Mouse (Mus musculus): ENCODE measurements around the gene 4930404H24Rik. TPM values are rescaled to one million over a fixed set of nuclear protein-coding genes. Genes with fewer than 3 reads are reported as not detected.

Gene 4930404H24Rik
- polyA plus RNA-seq, 2 experiments: not detected

DNA sequence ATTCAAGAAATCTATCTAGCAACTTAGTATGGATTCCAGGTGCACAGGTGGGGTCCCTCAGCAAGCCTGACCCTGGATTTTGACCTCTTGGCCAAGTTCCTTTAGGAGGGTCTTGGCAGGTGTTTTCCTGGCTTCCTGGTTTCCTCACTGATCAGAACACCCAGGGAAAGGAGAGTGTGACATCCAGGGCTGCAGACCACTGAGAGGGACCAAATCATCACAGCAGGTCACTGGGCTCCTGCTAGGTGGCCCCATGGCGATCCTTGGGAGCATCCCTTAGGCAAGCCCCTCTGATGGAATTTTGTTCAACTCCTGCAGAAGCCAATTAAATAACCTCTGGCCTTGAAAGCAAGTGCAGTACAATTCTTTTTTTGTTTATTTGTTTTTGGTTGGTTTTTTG is 2.5 kb upstream of the 4930404H24Rik start:
- Histone ChIP-seq H3K36me3 (replicated peaks; ENCODE audit: control insufficient read depth, insufficient read depth, low read depth) (no peaks in the 10 kb centered on the region), H3K27ac (peak overlapping the region; percentile 67), H3K9ac (replicated peaks) (peak overlapping the region; percentile 46), H3K4me2 (ENCODE audit: low read depth) (peak overlapping the region; percentile 77), H3K4me3 (ENCODE audit: insufficient read depth in 1 of 2, low read depth in 2 of 2, low read length in 2 of 2) (no peak overlapping the region), H3K27me3 (ENCODE audit: control insufficient read depth, insufficient read depth, low read length) (no peaks in the 10 kb centered on the region), H3K9me3 (ENCODE audit: control insufficient read depth, low read length) (no peaks in the 10 kb centered on the region), H3K4me1 (replicated peaks; ENCODE audit: control insufficient read depth in 2 of 2, insufficient read depth in 2 of 2, low read length in 1 of 2) (peaks cover 41 to 54% of the 10 kb centered on the region in 2 experiments)
- ATAC-seq (ENCODE audit: insufficient read depth) (no peak), DNase-seq (ENCODE audit: low read depth in 3 of 3, low spot score in 3 of 3) (no peak)
- 78% methylated on average over 1 of the region's 1 CpGs for WGBS (ENCODE audit: insufficient replicate concordance)
- TF ChIP-seq CTCF (IDR thresholded peaks at IDR 0.05; ENCODE audit: low read depth): no peak
- TF ChIP-seq EP300 (IDR thresholded peaks at IDR 0.05; ENCODE audit: low read depth): no peak

DNA sequence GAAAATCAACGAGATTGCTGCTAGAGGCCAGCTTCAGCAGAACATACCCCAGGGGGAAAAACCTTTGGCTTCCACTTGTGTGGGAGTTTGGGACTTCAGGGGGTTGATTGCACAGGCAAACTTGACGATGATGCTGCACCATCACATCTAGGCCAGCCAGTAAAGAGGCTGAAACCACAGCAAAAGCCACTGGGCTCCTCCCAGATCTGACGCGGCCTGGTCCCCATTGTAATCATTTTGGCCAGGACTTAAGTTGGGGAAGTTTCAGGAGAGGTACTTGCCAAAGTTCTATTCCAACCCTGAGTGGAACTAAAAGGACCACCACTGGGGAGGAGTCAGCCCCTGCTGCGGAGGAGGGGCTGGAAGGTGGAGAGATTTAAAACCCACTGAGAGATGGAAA is 1.6 kb upstream of the 4930404H24Rik start:
- Histone ChIP-seq H3K4me1 (replicated peaks; ENCODE audit: control insufficient read depth in 2 of 2, insufficient read depth in 2 of 2, low read length in 1 of 2) (peaks cover 48 to 63% of the 10 kb centered on the region in 2 experiments), H3K36me3 (replicated peaks; ENCODE audit: control insufficient read depth, insufficient read depth, low read depth) (no peaks in the 10 kb centered on the region), H3K4me3 (ENCODE audit: insufficient read depth in 1 of 2, low read depth in 2 of 2, low read length in 2 of 2) (peak overlapping the region; percentile 30 to 64; a peak in 3 of 4 replicates), H3K9ac (replicated peaks) (peak overlapping the region; percentile 78), H3K4me2 (ENCODE audit: low read depth) (peak overlapping the region; percentile 77), H3K9me3 (ENCODE audit: control insufficient read depth, low read length) (no peaks in the 10 kb centered on the region), H3K27me3 (ENCODE audit: control insufficient read depth, insufficient read depth, low read length) (no peaks in the 10 kb centered on the region), H3K27ac (peak overlapping the region; percentile 67)
- 18% methylated on average over 5 of the region's 5 CpGs for WGBS (ENCODE audit: insufficient replicate concordance)
- TF ChIP-seq CTCF (IDR thresholded peaks at IDR 0.05; ENCODE audit: low read depth): no peak
- DNase-seq (ENCODE audit: low read depth in 3 of 3, low spot score in 3 of 3) (peak in 1 of 3 experiments; percentile 44), ATAC-seq (ENCODE audit: insufficient read depth) (no peak)

DNA sequence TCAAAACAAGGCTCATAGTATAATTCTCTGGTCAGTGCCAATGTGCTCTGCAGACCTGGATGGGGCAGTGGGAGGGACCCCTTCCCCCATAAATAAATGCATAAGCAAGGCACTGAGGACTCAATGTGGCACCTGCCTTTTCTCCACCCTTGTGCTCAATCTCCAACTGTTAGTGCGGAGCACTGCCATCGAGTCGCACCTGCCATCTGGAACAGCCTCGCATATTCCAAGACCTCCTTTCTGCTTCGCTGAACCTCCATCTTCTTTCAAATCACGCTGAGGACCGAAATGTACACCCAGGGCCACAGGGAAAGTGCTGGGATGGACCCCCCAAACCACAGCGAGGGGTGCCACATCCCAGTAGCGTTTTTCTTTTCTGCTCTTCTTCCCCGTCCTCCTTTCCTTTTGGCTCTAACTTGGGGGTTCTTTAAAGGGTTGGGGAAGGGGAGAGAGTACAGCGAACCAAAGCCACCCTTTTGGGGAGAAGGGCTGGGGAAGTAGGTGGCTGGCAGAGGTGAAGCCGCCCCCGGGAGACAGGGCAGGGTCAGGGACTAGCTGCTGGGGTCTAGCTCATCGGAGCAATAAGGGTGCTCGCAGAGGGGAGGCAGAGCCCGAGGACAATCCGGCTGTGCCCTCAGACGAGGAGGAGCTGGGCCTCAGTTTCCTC is 945 bp upstream of the 4930404H24Rik start:
- H3K4me3 ChIP-seq (ENCODE audit: insufficient read depth in 1 of 2, low read depth in 2 of 2, low read length in 2 of 2): peak overlapping the region; percentile 58 to 64
- no peak for DNase-seq (ENCODE audit: low read depth in 3 of 3, low spot score in 3 of 3)
- ATAC-seq (ENCODE audit: insufficient read depth): no peak
- peak overlapping the region; percentile 77 for H3K4me2 ChIP-seq (ENCODE audit: low read depth)
- no peaks in the 10 kb centered on the region for H3K36me3 ChIP-seq (replicated peaks; ENCODE audit: control insufficient read depth, insufficient read depth, low read depth)
- no peaks in the 10 kb centered on the region for H3K9me3 ChIP-seq (ENCODE audit: control insufficient read depth, low read length)
- no peak for TF ChIP-seq EP300 (IDR thresholded peaks at IDR 0.05; ENCODE audit: low read depth)
- TF ChIP-seq CTCF (IDR thresholded peaks at IDR 0.05; ENCODE audit: low read depth): no peak
- H3K4me1 ChIP-seq (replicated peaks; ENCODE audit: control insufficient read depth in 2 of 2, insufficient read depth in 2 of 2, low read length in 1 of 2): peaks cover 55 to 70% of the 10 kb centered on the region in 2 experiments
- peak overlapping the region; percentile 67 for H3K27ac ChIP-seq
- no peaks in the 10 kb centered on the region for H3K27me3 ChIP-seq (ENCODE audit: control insufficient read depth, insufficient read depth, low read length)
- H3K9ac ChIP-seq (replicated peaks): peak overlapping the region; percentile 78
- 26% methylated on average over 18 of the region's 18 CpGs for WGBS (ENCODE audit: insufficient replicate concordance)

DNA sequence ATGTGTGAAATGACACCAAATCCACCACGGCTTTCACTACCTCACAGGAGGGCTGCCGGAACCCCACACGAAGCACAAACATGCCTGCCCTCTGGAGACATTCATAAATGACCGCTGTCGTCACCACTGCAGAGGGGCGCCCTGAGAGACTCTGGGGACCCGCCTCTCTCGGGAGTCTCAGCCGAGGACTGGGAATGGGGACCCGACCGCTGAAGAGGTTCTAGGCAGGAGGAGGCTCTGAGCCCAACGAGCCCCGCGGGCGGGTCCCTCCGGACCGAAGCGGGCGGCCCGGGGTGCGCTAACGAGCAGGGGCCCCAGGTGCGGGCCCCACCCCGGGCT is 442 bp upstream of the 4930404H24Rik start:
- DNase-seq (ENCODE audit: low read depth in 3 of 3, low spot score in 3 of 3): peak in 1 of 3 experiments; percentile 12
- Histone ChIP-seq H3K9me3 (ENCODE audit: control insufficient read depth, low read length) (no peaks in the 10 kb centered on the region), H3K9ac (replicated peaks) (peak overlapping the region; percentile 78), H3K36me3 (replicated peaks; ENCODE audit: control insufficient read depth, insufficient read depth, low read depth) (no peaks in the 10 kb centered on the region), H3K27me3 (ENCODE audit: control insufficient read depth, insufficient read depth, low read length) (no peaks in the 10 kb centered on the region), H3K4me3 (ENCODE audit: insufficient read depth in 1 of 2, low read depth in 2 of 2, low read length in 2 of 2) (peak overlapping the region; percentile 58 to 64), H3K27ac (peak overlapping the region; percentile 67), H3K4me1 (replicated peaks; ENCODE audit: control insufficient read depth in 2 of 2, insufficient read depth in 2 of 2, low read length in 1 of 2) (peaks cover 59 to 72% of the 10 kb centered on the region in 2 experiments), H3K4me2 (ENCODE audit: low read depth) (peak overlapping the region; percentile 77)
- TF ChIP-seq CTCF (IDR thresholded peaks at IDR 0.05; ENCODE audit: low read depth) (no peak), EP300 (IDR thresholded peaks at IDR 0.05; ENCODE audit: low read depth) (no peak)
- no peak; the same call in 1 of the 2 replicates for ATAC-seq (ENCODE audit: insufficient read depth)
- WGBS (ENCODE audit: insufficient replicate concordance): 1% methylated on average over 24 of the region's 24 CpGs

DNA sequence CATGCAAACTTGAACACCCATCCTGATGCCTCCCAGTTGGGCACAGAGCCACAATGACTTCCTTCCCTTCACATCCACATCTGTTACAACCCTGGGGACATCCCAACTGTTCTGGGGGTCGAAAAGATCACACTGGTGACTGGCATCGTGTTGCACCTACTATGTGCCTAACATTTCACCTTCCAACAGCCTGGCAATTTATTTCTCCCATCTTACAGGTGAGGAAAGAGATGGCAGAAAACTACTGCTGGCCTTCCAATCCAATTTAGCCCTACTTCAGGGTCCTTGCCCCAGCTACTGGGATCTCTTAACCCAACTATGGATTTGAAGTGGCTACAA is 772 bp downstream of the 4930404H24Rik start:
- TF ChIP-seq EP300 (IDR thresholded peaks at IDR 0.05; ENCODE audit: low read depth): no peak
- TF ChIP-seq CTCF (IDR thresholded peaks at IDR 0.05; ENCODE audit: low read depth): no peak
- Histone ChIP-seq H3K9me3 (ENCODE audit: control insufficient read depth, low read length) (no peaks in the 10 kb centered on the region), H3K4me2 (ENCODE audit: low read depth) (peak overlapping the region; percentile 77), H3K36me3 (replicated peaks; ENCODE audit: control insufficient read depth, insufficient read depth, low read depth) (no peaks in the 10 kb centered on the region), H3K27ac (peak overlapping the region; percentile 96), H3K4me3 (ENCODE audit: insufficient read depth in 1 of 2, low read depth in 2 of 2, low read length in 2 of 2) (peak overlapping the region; percentile 64 to 76), H3K4me1 (replicated peaks; ENCODE audit: control insufficient read depth in 2 of 2, insufficient read depth in 2 of 2, low read length in 1 of 2) (peaks cover 67 to 75% of the 10 kb centered on the region in 2 experiments), H3K27me3 (ENCODE audit: control insufficient read depth, insufficient read depth, low read length) (no peaks in the 10 kb centered on the region), H3K9ac (replicated peaks) (peak overlapping the region; percentile 78)
- DNase-seq (ENCODE audit: low read depth in 3 of 3, low spot score in 3 of 3) (no peak), ATAC-seq (ENCODE audit: insufficient read depth) (no peak)
- 9% methylated on average over 2 of the region's 2 CpGs for WGBS (ENCODE audit: insufficient replicate concordance)

Data from liver, embryonic 14.5 days (tissue).